Mouse (Mus musculus): ENCODE measurements around the gene Mup18.
"Not testable (repeated sequence)": the region's sequence is repeated elsewhere in the genome, so short reads cannot be mapped to it uniquely, and the experiment has no call there.

The Mup18 gene

DNA sequence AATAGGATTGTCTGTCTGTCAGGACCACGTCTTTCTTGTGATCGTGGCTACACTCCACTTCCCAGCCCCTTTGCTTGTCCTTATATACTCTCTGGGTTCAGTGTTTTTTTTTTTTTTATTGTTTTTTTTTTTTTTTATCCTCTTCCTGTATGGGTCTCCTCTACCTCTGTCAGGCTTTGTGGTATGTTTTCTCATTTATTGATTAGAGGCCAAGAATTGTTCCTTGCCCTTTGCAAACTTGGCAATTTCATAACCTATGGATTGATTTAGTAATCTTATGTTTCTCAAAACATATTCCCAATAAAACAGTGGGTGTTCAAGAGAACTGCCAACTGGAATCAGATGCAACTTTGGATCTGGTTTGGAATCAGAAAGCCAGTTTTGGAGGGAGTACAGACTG, at the start of gene Mup18:
Gene Mup18, minus strand, starts transcription at position 101 of the 400 bp plus-strand sequence.
- not testable (repeated sequence) for ATAC-seq (ENCODE audit: insufficient number of reproducible peaks, low FRiP score, low TSS enrichment)

DNA sequence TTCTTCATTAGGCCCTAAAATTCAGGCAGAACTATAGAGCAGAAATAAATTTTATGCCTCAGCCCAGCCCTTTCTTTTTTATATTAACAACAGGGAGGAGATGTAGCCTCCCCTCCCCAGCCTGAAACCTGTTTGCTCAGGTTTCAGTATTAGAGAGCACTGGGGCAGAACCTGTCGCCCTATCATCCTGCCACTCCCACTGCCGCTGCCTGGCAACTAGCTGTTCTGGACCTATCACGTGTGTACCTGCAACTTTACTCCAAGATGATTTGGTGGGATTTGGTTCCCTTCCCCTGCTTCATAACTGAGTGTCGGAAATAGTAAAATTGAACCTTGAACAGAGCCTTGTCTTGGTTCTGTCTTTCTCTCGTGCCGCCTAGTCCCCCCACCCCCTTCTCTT, 40.4 kb upstream of the Mup18 start:
- ATAC-seq (ENCODE audit: insufficient number of reproducible peaks, low FRiP score, low TSS enrichment) = not testable (repeated sequence)
